Mouse (Mus musculus) left cerebral cortex, postnatal 25 days (tissue): ENCODE results near the gene Rbks. TPM values are rescaled to one million over a fixed set of nuclear protein-coding genes. Genes with fewer than 3 reads are reported as not detected.

Experiments
- DNase-seq, 2 experiments: peaks; one replicate each; pipeline ENCODE4 v3.0.0; 2022; ENCODE audit warnings: low spot score in 2 of 2, mixed read lengths in 1 of 2
- intact Hi-C: fragments of 180-260 bp; cut with DNase I; formaldehyde crosslinking; loops from one replicate; pipeline ENCODE4 v1.15.1; 2025
- total RNA-seq, 2 experiments: library from RNA; stranded (reverse); gene quantifications; 2 replicates each; pipeline ENCODE4 v1.2.3; 2021

Rbks gene
- total RNA-seq: 1 to 10 TPM; 3.0 to 3.3 TPM

DNA sequence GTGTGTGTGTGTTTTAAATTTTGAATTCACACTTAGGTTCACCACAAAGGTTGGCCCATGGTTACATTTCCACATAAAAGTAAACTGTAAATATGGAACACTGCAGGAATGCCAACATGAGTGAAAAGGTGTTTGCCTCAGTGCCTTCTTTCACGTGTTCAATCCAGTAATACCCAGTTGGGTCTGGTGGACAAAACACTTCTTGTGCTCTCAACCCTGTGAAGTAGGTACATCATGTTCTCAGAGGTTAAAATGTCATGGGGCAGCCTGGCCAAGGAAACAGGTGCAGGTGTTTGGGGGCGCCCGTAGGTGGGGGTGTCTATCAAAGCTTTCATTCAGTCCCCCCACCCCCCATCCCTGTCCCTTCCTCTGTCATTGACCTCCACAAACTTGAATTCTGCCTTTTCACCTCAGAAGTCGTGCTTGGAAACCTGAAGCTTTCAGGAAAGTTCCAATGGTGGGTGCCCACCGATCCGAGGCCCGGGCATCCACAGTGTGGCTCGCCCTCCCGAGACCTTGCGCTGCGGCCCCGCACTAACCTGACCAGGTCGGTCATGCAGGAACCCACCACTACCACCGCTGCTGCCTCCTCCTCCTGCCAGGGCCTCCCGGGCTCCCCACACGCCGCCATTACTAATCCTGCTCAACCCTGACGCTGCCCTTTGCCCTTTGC lies at the start of gene Rbks:
TSS of gene Rbks (minus strand) at position 657 of the 673 bp plus-strand sequence.
- intact Hi-C loops: loop anchor here (1.0 to 5.0 kb wide), 3 partner anchors 125 to 438 kb away; partner anchors contain the start of gene Fosl2
- no peak for DNase-seq

GRCm38 (mm10) chr5:31742521-31743031 lies 45.1 kb upstream of the Rbks start:
- intact Hi-C loops: no loop called here
- no peak for DNase-seq

GRCm38 (mm10) chr5:31741931-31742330 lies 44.5 kb upstream of the Rbks start:
- intact Hi-C loops: no loop called here
- DNase-seq: no peak

GRCm38 (mm10) chr5:31732644-31733338 lies 35.4 kb upstream of the Rbks start:
- no peak for DNase-seq
- intact Hi-C loops: no loop called here

DNA sequence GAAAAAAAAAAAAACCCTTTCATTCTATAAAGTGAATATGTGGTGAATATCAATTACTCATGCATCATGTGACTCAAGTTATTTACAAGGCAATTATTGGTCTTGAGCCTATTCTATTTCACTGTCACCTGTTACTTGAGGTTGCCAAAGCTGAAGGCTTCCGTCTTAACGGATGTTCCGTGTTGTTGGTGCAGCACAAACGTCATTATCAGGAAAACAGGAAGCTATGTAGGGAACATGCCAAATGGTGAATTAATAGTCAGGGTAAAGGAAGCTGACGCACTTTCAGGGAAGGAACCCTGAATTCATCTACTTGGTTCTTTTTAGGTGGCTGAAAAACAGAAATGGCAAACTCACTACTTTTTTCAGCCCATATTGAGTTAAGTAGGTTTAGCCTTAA lies 30.0 kb upstream of the Rbks start:
- intact Hi-C loops: no loop called here

GRCm38 (mm10) chr5:31725885-31726284 lies 28.5 kb upstream of the Rbks start:
- no peak for DNase-seq
- intact Hi-C loops: no loop called here

More for the DNA sequence above, 30.0 kb upstream of the Rbks start:
- DNase-seq: no peak

- no peak for DNase-seq
- intact Hi-C loops: no loop called here
These were observed 27.1 kb upstream of the Rbks start for GRCm38 (mm10) chr5:31724519-31724918.

GRCm38 (mm10) chr5:31715486-31716150 lies 18.2 kb upstream of the Rbks start:
- intact Hi-C loops: no loop called here
- DNase-seq: no peak

GRCm38 (mm10) chr5:31713841-31714264 lies 16.4 kb upstream of the Rbks start:
- intact Hi-C loops: no loop called here

DNA sequence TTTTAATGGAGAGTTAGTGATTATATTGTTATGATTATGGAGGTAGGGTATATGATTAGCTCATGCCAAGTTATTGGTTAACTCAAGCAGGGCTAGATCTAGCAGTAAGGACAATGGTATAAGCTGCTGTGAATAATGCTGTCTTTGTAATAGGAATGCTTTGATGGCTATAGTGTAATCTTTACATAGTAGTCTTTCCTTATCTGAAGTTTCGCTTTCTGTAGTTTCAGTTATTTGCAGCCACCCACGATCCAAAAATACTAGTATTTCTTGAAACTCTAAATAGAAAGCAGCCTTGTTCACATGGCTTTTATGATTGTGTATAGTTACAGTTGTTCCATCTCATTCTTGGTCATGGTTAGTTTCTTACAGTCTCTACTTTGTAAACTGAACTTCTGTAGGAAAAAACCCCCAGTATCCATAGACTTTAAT lies 15.9 kb upstream of the Rbks start:
- intact Hi-C loops: no loop called here
- DNase-seq: no peak

More at GRCm38 (mm10) chr5:31713841-31714264, 16.4 kb upstream of the Rbks start:
- no peak for DNase-seq

DNA sequence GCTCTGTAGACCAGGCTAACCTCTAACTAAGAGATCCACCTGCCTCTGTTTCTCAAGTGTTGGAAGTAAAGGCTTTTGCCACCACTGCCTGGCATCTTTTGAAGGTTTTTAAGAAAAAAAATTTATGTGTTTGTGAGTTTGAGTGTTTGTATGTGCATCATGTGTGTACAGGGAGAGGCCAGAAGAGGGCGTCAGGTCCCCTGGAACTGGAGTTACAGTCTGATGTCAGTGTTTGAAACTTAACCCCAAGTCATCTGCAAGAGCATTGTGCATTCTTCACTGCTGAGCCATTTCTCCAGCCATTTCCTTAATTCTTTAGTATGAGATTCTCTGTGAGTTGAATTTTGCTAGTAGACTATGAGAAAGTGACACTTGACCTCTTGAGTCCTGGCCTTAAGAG lies 12.0 kb upstream of the Rbks start:
- intact Hi-C loops: loop anchor here (5.0 kb wide), 1 partner anchor 38 kb away; no protein-coding TSS in a partner anchor
- DNase-seq: no peak

DNA sequence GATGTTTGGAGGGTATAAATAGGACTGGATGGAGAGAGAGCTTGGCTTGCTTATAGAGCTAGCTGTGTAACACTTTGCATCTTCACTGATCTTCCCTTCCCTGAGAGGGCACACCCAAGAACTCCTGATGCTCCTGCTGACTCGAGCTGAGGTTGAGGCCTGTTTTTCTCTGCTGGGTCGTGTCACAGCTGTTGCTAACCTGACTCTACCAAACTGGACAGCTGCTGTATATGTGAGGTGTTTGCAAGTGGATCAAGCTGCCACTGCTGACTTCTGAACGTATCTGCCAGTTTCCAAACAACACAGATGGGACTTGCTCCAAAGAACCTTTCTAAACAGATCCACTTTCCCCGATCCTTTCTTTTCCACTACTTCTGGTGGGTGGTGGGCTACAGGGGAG lies 9.4 kb upstream of the Rbks start:
- intact Hi-C loops: loop anchor here (5.0 kb wide), 1 partner anchor 40 kb away; no protein-coding TSS in a partner anchor
- DNase-seq: no peak

DNA sequence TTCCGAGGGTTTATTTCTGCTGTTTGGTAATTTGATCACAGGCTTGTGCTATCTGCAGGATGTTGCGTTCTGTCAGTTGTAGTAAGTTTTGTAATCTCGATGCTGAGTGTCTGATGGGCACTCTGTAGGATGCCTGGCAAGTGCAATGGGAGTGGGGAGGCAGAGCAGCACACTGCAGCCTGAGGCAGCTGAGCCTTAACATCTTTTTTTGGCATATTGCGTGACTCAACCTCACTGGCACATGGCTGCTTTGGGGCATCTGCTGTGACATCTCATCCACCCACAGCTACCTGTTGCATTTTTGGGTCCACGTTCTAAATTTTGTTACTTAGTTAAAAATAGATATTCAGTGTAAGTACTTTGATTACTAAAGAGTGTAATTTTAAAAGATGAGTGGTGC lies 7.5 kb upstream of the Rbks start:
- intact Hi-C loops: loop anchor here (5.0 kb wide), 1 partner anchor 42 kb away; no protein-coding TSS in a partner anchor
- DNase-seq: peak; percentile 59 to 94

DNA sequence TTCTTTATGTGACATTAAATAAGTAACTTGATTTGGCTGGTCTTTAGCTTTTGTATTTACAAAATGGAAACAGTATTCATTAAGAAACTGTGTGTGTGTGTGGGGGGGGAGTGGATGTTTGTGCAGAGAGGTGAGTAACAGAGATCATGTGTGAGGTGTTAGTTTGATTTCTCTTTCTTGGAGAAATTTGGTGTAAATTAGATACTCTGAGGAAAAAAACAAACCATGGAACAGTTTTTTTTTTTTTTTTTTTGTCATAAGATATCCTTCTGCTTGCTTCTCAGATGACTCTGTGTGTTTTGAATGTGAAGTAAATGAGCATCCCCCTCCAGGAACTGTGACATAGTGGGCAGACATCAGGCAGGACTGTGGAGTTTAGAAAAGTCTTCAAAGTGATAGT lies 2.0 kb upstream of the Rbks start:
- intact Hi-C loops: loop anchor here (2.0 to 5.0 kb wide), 3 partner anchors 109 to 183 kb away; no protein-coding TSS in a partner anchor
- DNase-seq: no peak

- DNase-seq: no peak
- intact Hi-C loops: loop anchor here (1.0 to 5.0 kb wide), 4 partner anchors 108 to 440 kb away; no protein-coding TSS in a partner anchor
These were observed 1.5 kb upstream of the Rbks start for GRCm38 (mm10) chr5:31698931-31699330.

- intact Hi-C loops: loop anchor here (1.0 to 5.0 kb wide), 4 partner anchors 108 to 441 kb away; no protein-coding TSS in a partner anchor
- peak; percentile 84 to 92 for DNase-seq
These were observed 885 bp upstream of the Rbks start for GRCm38 (mm10) chr5:31698297-31698726.

DNA sequence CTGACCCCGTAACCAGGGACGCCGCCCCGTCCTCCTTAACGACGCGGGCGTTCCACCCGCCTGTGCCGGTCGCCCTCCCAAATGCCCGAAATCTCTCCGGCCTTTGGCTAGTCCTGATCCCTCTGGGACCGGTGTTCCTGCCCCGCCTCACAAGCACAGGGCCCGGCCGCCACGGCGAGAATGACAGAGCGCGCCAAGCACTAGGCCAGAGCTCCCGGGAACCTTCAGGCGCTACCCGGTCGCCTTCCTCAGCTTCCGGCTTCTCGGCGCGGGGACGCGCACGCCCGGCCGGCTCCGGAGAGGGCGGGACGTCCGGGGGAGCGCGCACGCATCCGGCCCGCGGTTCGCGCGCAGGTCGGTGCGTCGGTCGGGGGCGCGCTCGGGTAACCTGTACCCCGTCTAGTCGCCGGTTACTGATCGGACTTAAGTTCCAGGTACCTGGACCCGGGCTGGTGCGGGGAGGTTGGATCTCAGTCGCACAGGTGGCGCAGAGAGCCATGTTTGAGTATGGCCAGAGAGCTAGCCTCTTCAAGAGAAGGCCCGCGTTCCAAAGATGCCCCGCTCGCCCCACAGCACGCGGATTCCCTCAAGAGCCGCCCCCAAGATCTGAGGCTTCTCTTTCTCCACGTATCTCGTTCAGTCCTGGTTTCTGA lies 343 bp upstream of the Rbks start, which contains the start of gene Babam2:
TSS of gene Babam2 (plus strand) at position 41 of the 653 bp plus-strand sequence.
- peak; percentile 91 to 92 for DNase-seq
- intact Hi-C loops: loop anchor here (1.0 to 5.0 kb wide), 5 partner anchors 107 to 442 kb away; partner anchors contain the start of gene Fosl2

DNA sequence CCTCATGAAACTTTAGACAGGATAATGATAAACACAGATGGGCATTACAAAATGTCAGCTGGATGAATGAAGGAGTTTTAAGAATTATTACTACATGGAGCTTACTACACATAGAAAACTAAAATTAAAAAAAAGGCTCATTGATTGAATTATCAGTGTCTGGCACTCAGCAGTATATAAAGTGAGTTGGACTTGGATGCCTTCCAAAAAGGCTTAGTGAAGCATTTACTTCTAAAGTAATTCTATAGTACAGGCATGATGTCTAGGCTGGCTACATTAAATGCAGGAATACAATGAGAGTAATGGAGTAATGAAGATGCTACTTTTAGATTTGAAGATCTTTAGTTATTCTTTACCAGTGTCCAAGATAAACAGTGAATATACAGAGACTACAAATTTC lies 4.2 kb downstream of the Rbks start:
- intact Hi-C loops: no loop called here
- DNase-seq: no peak

DNA sequence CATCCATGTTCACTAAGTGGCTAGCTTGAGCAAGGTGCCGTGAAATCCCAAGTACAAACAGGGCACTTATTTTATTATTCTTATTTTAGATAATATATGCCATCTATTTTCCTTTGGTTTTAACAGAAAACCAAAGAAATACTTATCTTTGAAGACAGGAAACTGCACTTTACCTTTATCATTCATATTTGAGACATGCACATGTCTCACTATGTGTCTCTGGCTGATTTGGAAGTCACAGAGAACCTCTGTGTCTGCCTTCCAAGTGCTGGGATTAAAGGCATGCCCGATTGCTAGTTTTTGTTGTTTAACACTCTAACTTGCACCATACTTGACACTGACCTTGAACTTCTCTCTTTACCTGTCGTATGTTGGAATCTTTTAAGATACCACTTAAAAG lies 9.5 kb downstream of the Rbks start:
- intact Hi-C loops: no loop called here

More for the DNA sequence above, 9.5 kb downstream of the Rbks start:
- no peak for DNase-seq
